Mouse (Mus musculus): ENCODE measurements around the gene Amigo2.
"Not testable (repeated sequence)": the region's sequence is repeated elsewhere in the genome, so short reads cannot be mapped to it uniquely, and the experiment has no call there.

Gene Amigo2

GRCm38 (mm10) chr15:97216843-97217242 is 30.2 kb downstream of the Amigo2 start:
- no peak for DNase-seq (ENCODE audit: low spot score in 2 of 2)

- DNase-seq (ENCODE audit: low spot score in 2 of 2) = no peak
These were observed 34.3 kb downstream of the Amigo2 start for GRCm38 (mm10) chr15:97212501-97213477.

GRCm38 (mm10) chr15:97209754-97210153 is 37.3 kb downstream of the Amigo2 start:
- not testable (repeated sequence) for DNase-seq (ENCODE audit: low spot score in 2 of 2)

- DNase-seq (ENCODE audit: low spot score in 2 of 2) = no peak
These were observed 40.6 kb downstream of the Amigo2 start for GRCm38 (mm10) chr15:97206506-97206905.

GRCm38 (mm10) chr15:97205776-97206175 is 41.3 kb downstream of the Amigo2 start:
- DNase-seq (ENCODE audit: low spot score in 2 of 2) = no peak

- DNase-seq (ENCODE audit: low spot score in 2 of 2) = no peak
These were observed 42.2 kb downstream of the Amigo2 start for GRCm38 (mm10) chr15:97204889-97205288.

GRCm38 (mm10) chr15:97196644-97197043 is 50.4 kb downstream of the Amigo2 start:
- DNase-seq (ENCODE audit: low spot score in 2 of 2) = no peak

GRCm38 (mm10) chr15:97195628-97196027 is 51.5 kb downstream of the Amigo2 start:
- peak in 1 of 2 experiments; percentile 63 for DNase-seq (ENCODE audit: low spot score in 2 of 2)

All from left cerebral cortex, adult 9 months (tissue).